Mouse (Mus musculus): ENCODE data around the gene Ccnt1.

DNA sequence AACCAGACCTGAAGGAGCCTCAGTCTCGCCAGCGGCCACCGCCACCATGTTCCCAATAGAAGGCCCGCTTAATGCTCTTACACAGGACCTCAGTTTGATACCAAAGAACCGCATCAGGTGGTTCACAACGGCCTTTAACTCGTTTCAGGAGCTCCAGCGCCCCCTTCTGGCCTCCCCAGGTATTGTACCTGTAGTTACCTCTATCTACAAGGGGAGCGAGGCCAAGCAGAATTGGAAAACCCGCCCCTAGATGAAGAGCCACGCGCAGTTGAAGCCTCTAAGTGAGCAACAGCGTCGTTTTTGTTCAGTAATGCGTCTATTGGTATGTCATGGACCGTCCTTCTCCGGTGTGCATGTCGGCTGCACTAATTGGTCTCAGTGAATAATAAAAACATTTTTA, 66.2 kb downstream of the Ccnt1 start:
- TF ChIP-seq GATA1 (IDR thresholded peaks at IDR 0.05; ENCODE audit: low read length) (no peak), TAL1 (IDR thresholded peaks at IDR 0.05; ENCODE audit: low read length) (no peak)
